Mouse (Mus musculus) limb, embryonic 13.5 days (tissue): ENCODE results near the gene Iqcb1. TPM values are rescaled to one million over a fixed set of nuclear protein-coding genes. Genes with fewer than 3 reads are reported as not detected.

Experiments used
- ATAC-seq: fragments of 200-750 bp; cut with Nextera tagmentation; 2 replicates; pipeline ENCODE4 v1.8.0; 2017; ENCODE audit warnings: low read depth, moderate number of reproducible peaks, moderate TSS enrichment; ENCODE audit not compliant: low FRiP score
- H3K27ac ChIP-seq: fragments of 300-500 bp; sonication (generic); 2 replicates; pipeline ENCODE4 v1.5.1; 2015; ENCODE audit warnings: inconsistent platforms, mild to moderate bottlenecking, moderate library complexity
- H3K27me3 ChIP-seq: fragments of 300-500 bp; sonication (generic); 2 replicates; pipeline ENCODE4 v1.6.1; 2015; ENCODE audit warnings: mild to moderate bottlenecking, inconsistent platforms
- H3K36me3 ChIP-seq: fragments of 300-500 bp; sonication (generic); 2 replicates; pipeline ENCODE4 v1.6.1; 2015; ENCODE audit warnings: inconsistent platforms, mild to moderate bottlenecking, moderate library complexity
- H3K4me1 ChIP-seq: fragments of 300-500 bp; sonication (generic); 2 replicates; pipeline ENCODE4 v1.6.1; 2015; ENCODE audit warnings: inconsistent platforms
- H3K4me2 ChIP-seq: fragments of 300-500 bp; sonication (generic); replicated peaks from 2 replicates; pipeline ENCODE4 v1.6.1; 2015; ENCODE audit warnings: inconsistent platforms, mild to moderate bottlenecking, moderate library complexity
- H3K4me3 ChIP-seq: fragments of 300-500 bp; sonication (generic); 2 replicates; pipeline ENCODE4 v1.5.1; 2015; ENCODE audit warnings: moderate library complexity, mild to moderate bottlenecking, inconsistent platforms
- H3K9ac ChIP-seq: fragments of 300-500 bp; sonication (generic); 2 replicates; pipeline ENCODE4 v1.6.1; 2015; ENCODE audit warnings: mild to moderate bottlenecking, inconsistent platforms
- H3K9me3 ChIP-seq: fragments of 300-500 bp; sonication (generic); 2 replicates; pipeline ENCODE4 v1.6.1; 2016; ENCODE audit warnings: inconsistent platforms
- WGBS: fragments of 180-500 bp; shearing (Covaris S2); methylation state at CpG from one replicate; pipeline ENCODE4 v1.1.7; 2015; 5-methylcytosine and 5-hydroxymethylcytosine counted together
- polyA plus RNA-seq: library from polyadenylated mRNA; unstranded; fragments of >200 nt; fragmentation: Nextera tagmentation; extraction: Ambion mirVana; gene quantifications from 2 replicates; pipeline ENCODE4 v1.2.1, GENCODE M21; 2015

The Iqcb1 gene
- polyA plus RNA-seq, 1 experiment from 2014 or later: 58.6 TPM

DNA sequence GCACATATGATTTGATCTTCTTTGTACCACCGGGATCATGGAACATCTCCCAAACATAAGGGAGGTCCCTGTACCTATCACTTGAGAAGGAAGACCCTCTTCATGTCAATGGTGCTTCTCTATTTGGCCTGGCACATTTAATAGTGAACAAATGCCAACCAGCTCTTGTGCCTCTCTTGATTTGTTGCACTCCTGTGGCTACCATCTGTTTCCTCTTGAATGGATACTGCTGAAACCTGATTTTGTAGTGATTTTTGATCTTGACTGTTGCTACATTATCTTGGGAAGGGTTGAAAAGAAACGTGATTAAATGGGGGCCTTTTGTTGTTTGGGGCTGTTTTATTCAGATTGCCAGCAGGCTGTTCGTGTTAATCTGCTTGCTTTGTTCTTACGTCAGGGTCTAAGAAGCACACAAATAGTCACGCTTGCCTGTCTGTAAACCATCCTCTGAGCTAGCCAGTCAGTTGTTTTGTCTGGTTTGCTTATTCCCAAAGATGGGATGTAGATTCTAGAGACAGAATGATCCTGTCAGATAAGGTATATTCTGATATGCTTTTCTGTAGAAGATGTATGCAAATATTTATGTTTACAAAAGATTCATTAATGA, 54.7 kb downstream of the Iqcb1 start:
- no peak for ATAC-seq
- H3K36me3 ChIP-seq: peaks cover 14% of the 10 kb centered on the region

DNA sequence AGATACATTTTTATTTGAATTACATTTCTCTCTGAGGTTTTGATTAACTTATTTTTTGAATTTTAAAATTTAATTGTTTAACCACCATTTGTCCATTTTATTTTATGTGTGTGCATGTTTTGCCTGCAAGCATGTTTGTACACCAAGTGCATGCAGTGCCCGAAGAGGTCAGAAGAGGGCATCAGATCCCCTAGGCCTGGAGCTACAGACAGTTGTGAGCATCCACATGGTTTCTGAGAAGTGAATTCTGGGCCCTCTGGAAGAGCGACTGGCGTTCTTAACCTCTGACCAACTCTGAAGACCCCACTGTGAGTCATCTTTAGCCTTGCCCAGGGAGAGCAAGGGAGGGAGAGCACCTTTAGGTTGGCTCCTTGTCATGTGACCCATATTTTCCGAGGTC, 56.7 kb downstream of the Iqcb1 start:
- ATAC-seq: no peak
- Histone ChIP-seq H3K4me1 (0 out of 2 replicates have a peak, but pooled peaks cover under 1% of the 10 kb centered on the region), H3K27me3 (no peaks in the 10 kb centered on the region), H3K9ac (no peak overlapping the region), H3K9me3 (no peaks in the 10 kb centered on the region), H3K4me2 (no peak overlapping the region), H3K36me3 (peaks cover 30% of the 10 kb centered on the region), H3K4me3 (no peak overlapping the region), H3K27ac (no peak overlapping the region)
- WGBS: 88% methylated on average over 4 of the region's 4 CpGs

More for the DNA sequence above, 54.7 kb downstream of the Iqcb1 start:
- no peak overlapping the region for H3K27ac ChIP-seq
- no peak overlapping the region for H3K9ac ChIP-seq
- H3K4me3 ChIP-seq: no peak overlapping the region
- peaks cover 7% of the 10 kb centered on the region; the same call in 1 of the 2 replicates for H3K4me1 ChIP-seq
- 78% methylated on average over 5 of the region's 5 CpGs for WGBS
- no peaks in the 10 kb centered on the region for H3K9me3 ChIP-seq
- no peak overlapping the region for H3K4me2 ChIP-seq
- no peaks in the 10 kb centered on the region for H3K27me3 ChIP-seq

GRCm38 (mm10) chr16:36885912-36886311, 57.7 kb downstream of the Iqcb1 start:
- Histone ChIP-seq H3K27me3 (no peaks in the 10 kb centered on the region), H3K36me3 (peaks cover 38% of the 10 kb centered on the region), H3K4me1 (no peaks in the 10 kb centered on the region), H3K4me3 (no peak overlapping the region), H3K9ac (no peak overlapping the region), H3K4me2 (no peak overlapping the region), H3K9me3 (no peaks in the 10 kb centered on the region), H3K27ac (no peak overlapping the region)
- ATAC-seq: no peak
- 95% methylated on average over 11 of the region's 11 CpGs for WGBS

DNA sequence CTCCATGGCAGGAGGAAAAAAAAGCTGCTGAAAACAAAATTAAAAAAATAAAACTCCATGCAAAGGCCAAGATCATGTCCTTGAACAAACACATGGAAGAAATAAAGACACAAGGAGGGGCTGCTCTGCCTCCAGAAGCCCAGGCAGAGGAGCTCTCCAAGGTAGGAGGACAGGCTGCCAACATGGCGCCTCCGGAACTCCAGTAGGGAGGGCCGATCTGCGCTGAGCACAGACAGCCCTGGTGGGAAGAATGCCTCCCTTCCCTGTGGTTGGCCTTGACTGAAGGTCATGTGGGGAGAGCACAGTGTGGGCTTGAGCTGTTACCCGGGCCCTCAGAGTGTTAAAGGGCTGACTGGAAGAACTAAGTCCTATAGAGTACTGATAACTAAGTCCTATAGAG, 59.4 kb downstream of the Iqcb1 start:
- H3K4me3 ChIP-seq: no peak overlapping the region
- no peak overlapping the region for H3K4me2 ChIP-seq
- ATAC-seq: no peak
- peaks cover 53% of the 10 kb centered on the region for H3K36me3 ChIP-seq
- no peak overlapping the region for H3K9ac ChIP-seq
- H3K27me3 ChIP-seq: no peaks in the 10 kb centered on the region
- H3K27ac ChIP-seq: no peak overlapping the region
- no peaks in the 10 kb centered on the region for H3K9me3 ChIP-seq
- no peaks in the 10 kb centered on the region for H3K4me1 ChIP-seq
- WGBS: 84% methylated on average over 5 of the region's 5 CpGs

DNA sequence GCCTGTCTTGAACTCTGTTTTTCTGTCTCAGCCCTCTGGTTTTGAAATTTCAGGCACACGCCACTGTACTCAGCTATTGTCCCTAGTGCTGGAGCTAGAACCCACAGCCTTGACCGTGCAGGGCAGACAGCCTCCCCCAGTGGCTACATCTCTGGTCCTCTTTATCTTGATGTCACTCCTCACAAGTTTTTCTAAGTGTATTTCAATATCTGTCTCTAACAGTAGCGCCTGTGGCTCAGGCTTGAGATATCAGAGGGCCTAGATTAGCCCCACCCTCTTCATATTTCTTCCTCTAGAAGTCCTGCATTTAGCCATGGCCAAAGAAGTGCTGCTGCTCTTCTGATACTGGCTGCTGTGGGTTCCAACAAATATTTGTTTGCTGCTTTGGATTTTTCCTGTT, 62.4 kb downstream of the Iqcb1 start:
- Histone ChIP-seq H3K4me2 (no peak overlapping the region), H3K9me3 (no peaks in the 10 kb centered on the region), H3K4me1 (no peaks in the 10 kb centered on the region), H3K4me3 (no peak overlapping the region), H3K27ac (no peak overlapping the region), H3K27me3 (no peaks in the 10 kb centered on the region), H3K9ac (no peak overlapping the region), H3K36me3 (peaks cover 79% of the 10 kb centered on the region)
- ATAC-seq: no peak
- 90% methylated on average over 3 of the region's 3 CpGs for WGBS

DNA sequence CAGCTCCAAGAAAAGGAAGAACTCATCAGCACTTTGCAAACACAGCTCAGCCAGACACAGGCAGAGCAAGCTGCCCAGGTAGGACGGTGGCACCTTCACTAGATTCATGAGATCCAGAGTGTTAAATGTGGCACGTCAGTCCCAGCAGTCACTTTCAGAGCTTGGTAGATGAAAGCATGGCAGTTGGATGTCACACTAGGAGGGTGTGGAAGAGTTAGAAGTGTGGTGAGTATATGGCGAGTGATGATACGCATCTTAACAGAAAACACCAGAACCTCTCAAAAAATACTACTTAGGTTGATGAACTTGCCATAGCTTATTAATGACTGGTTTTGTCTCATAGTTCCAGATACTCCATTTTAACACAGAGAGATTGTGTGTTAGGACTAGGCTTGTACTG, 63.2 kb downstream of the Iqcb1 start:
- Histone ChIP-seq H3K36me3 (peaks cover 82% of the 10 kb centered on the region), H3K9ac (no peak overlapping the region), H3K4me2 (no peak overlapping the region), H3K27ac (no peak overlapping the region), H3K27me3 (no peaks in the 10 kb centered on the region), H3K4me3 (no peak overlapping the region), H3K4me1 (no peaks in the 10 kb centered on the region), H3K9me3 (no peaks in the 10 kb centered on the region)
- ATAC-seq: no peak
- WGBS: 93% methylated on average over 4 of the region's 4 CpGs

DNA sequence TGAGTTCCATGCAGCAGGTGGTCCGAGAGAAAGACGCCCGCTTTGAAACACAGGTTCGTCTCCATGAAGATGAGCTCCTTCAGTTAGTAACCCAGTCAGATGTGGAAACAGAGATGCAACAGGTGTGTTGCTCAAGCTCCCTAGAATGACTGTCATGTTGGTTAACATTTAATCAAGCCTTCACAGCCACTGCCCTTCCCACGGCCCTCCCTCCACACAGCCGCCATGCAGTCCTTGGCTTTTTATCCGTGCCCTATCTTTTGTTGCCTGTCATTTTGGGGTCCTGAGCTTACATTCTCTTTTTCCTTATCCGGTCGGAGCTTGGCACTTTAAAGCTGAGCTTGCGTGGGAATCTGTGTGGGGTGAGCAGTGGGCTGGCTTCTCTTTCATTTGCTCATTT, 65.1 kb downstream of the Iqcb1 start:
- H3K27me3 ChIP-seq: no peaks in the 10 kb centered on the region
- H3K4me1 ChIP-seq: no peaks in the 10 kb centered on the region
- no peak overlapping the region for H3K4me3 ChIP-seq
- H3K4me2 ChIP-seq: no peak overlapping the region
- H3K9ac ChIP-seq: no peak overlapping the region
- H3K9me3 ChIP-seq: no peaks in the 10 kb centered on the region
- no peak for ATAC-seq
- H3K36me3 ChIP-seq: peaks cover 84% of the 10 kb centered on the region
- H3K27ac ChIP-seq: no peak overlapping the region
- 93% methylated on average over 10 of the region's 10 CpGs for WGBS

DNA sequence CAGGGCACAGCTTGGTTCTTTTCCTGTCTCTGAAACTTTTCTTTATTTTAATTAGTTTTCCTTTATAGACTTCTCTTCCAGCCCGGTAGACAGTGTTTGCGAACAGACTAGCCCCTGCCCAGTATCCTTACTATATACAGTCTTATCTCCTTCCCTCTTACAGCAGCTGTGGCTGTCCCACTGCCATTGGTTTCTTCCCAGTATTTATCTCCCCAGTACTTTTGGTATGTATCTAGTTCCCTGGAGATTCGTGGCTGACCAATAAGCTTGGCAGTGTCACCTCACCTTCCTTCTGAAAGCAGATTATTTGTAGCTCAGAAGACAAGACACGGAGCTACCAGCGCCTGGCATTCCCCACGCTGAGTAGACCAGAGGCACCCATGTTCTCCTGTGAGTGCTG, 68.5 kb downstream of the Iqcb1 start:
- Histone ChIP-seq H3K4me2 (no peak overlapping the region), H3K9me3 (no peaks in the 10 kb centered on the region), H3K36me3 (peaks cover 86% of the 10 kb centered on the region), H3K27ac (no peak overlapping the region), H3K27me3 (no peaks in the 10 kb centered on the region), H3K9ac (no peak overlapping the region), H3K4me3 (no peak overlapping the region), H3K4me1 (no peaks in the 10 kb centered on the region)
- ATAC-seq: no peak
- WGBS: 92% methylated on average over 6 of the region's 6 CpGs

DNA sequence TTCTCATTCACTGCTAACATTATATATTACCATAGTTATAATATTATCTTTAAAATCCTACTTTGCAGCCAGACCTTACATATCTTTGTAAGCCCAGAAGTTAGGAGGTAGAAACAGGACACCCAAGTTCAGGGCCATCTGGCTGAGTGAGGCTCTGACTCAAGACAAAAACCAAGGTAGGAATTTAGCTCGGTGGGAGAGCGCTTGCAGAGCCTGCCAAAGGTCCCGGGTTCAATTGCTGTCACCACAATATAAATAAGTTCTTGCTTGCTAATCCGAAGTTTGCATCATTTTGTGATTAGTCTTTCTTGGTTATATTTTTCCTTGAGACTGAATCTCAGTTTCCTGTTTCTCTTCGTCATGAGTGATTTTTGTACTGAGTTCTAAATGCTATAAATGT, 75.0 kb downstream of the Iqcb1 start:
- Histone ChIP-seq H3K36me3 (peaks cover 74% of the 10 kb centered on the region), H3K9ac (no peak overlapping the region), H3K4me1 (no peaks in the 10 kb centered on the region), H3K4me2 (no peak overlapping the region), H3K27me3 (no peaks in the 10 kb centered on the region), H3K4me3 (no peak overlapping the region), H3K27ac (no peak overlapping the region), H3K9me3 (no peaks in the 10 kb centered on the region)
- WGBS: 84% methylated on average over 5 of the region's 5 CpGs
- no peak for ATAC-seq

DNA sequence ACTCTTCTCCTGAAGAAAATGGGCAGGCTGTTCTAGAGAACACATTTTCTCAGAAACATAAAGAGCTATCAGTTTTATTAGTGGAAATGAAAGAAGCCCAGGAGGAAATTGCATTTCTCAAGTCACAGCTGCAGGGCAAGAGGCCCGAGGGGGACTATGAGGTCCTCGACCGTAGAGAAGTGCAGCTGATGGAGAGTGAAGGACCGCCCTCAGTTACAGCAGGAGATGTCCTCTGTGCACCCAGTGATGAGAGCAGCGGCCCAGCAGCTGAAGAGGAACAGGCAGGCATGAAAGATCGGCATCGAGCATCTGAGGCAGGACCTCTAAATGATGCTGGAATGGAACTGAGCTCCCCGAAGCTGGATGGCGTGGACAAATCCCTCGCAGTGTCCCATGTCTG, 83.7 kb downstream of the Iqcb1 start:
- no peaks in the 10 kb centered on the region for H3K4me1 ChIP-seq
- peaks cover 80% of the 10 kb centered on the region for H3K36me3 ChIP-seq
- WGBS: 76% methylated on average over 10 of the region's 10 CpGs
- no peak overlapping the region for H3K4me2 ChIP-seq
- H3K4me3 ChIP-seq: no peak overlapping the region
- H3K27me3 ChIP-seq: no peaks in the 10 kb centered on the region
- no peak overlapping the region for H3K9ac ChIP-seq
- H3K9me3 ChIP-seq: no peaks in the 10 kb centered on the region
- H3K27ac ChIP-seq: no peak overlapping the region
- ATAC-seq: no peak

- Histone ChIP-seq H3K36me3 (peaks cover 80% of the 10 kb centered on the region), H3K27ac (no peak overlapping the region), H3K9ac (no peak overlapping the region), H3K9me3 (no peaks in the 10 kb centered on the region), H3K4me1 (no peaks in the 10 kb centered on the region), H3K4me3 (no peak overlapping the region), H3K27me3 (no peaks in the 10 kb centered on the region), H3K4me2 (no peak overlapping the region)
- no peak for ATAC-seq
- 91% methylated on average over 13 of the region's 13 CpGs for WGBS
Measured at GRCm38 (mm10) chr16:36912311-36912710, 84.1 kb downstream of the Iqcb1 start.

DNA sequence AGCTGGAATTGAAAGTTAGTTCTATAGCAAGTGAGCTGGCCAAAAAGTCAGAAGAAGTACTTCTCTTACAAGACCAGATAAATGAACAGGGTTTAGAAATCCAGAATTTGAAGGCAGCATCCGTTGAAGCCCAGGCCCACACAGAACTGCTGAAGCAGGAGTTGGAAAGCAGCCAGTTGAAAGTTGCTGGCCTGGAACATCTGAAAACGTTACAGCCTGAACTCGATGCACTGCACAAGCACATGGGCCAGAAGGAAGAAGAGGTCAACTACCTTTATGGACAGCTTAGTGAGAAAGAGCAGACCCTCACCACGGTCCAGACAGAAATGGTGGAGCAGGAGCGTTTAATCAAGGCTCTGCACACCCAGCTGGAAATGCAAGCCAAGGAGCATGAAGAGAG, 86.0 kb downstream of the Iqcb1 start:
- no peak overlapping the region for H3K4me2 ChIP-seq
- H3K36me3 ChIP-seq: peaks cover 85% of the 10 kb centered on the region
- WGBS: 77% methylated on average over 5 of the region's 5 CpGs

GRCm38 (mm10) chr16:36918505-36918904, 90.3 kb downstream of the Iqcb1 start:
- H3K27me3 ChIP-seq: no peaks in the 10 kb centered on the region
- H3K4me2 ChIP-seq: no peak overlapping the region
- H3K4me3 ChIP-seq: no peak overlapping the region
- H3K9ac ChIP-seq: no peak overlapping the region
- no peak for ATAC-seq
- no peaks in the 10 kb centered on the region for H3K9me3 ChIP-seq
- WGBS: 97% methylated on average over 10 of the region's 10 CpGs
- H3K36me3 ChIP-seq: peaks cover 89% of the 10 kb centered on the region
- no peak overlapping the region for H3K27ac ChIP-seq
- H3K4me1 ChIP-seq: no peaks in the 10 kb centered on the region

More for the DNA sequence above, 86.0 kb downstream of the Iqcb1 start:
- H3K4me3 ChIP-seq: no peak overlapping the region
- no peaks in the 10 kb centered on the region for H3K9me3 ChIP-seq
- no peaks in the 10 kb centered on the region for H3K27me3 ChIP-seq
- no peak for ATAC-seq
- H3K4me1 ChIP-seq: no peaks in the 10 kb centered on the region
- no peak overlapping the region for H3K27ac ChIP-seq
- no peak overlapping the region for H3K9ac ChIP-seq
